Mouse (Mus musculus) central nervous system, embryonic 11.5 days (tissue): ENCODE measurements around the gene Gm10203. TPM values are rescaled to one million over a fixed set of nuclear protein-coding genes. Genes with fewer than 3 reads are reported as not detected.

Source experiments
- polyA plus RNA-seq: library from polyadenylated mRNA; depleted of rRNA; stranded (reverse); fragments of >200 nt; gene quantifications from 2 replicates; pipeline ENCODE4 v1.2.3, GENCODE M21; 2012; rRNA removed

Gm10203 gene
- not detected in 2 replicates for polyA plus RNA-seq

GRCm38 (mm10) chr6:149129870-149130269 lies at the start of gene Gm10203:
TSS of gene Gm10203 (plus strand) at chr6:149130170.

GRCm38 (mm10) chr6:149101076-149101942 lies 28.7 kb upstream of the Gm10203 start, which contains the start of gene Dennd5b:
TSS of gene Dennd5b (minus strand) at chr6:149101680.

GRCm38 (mm10) chr6:149139471-149139870 lies 9.5 kb downstream of the Gm10203 start, which contains the start of gene Etfbkmt:
TSS of gene Etfbkmt (plus strand) at chr6:149139849.

Other genes with a start within 250 kb of the Gm10203 start
- 24.5 and 33.1 TPM in 2 replicates for gene Caprin2, start 233.9 kb upstream of the Gm10203 start, polyA plus RNA-seq
- 126 and 195 TPM in 2 replicates for gene Sinhcaf, start 183.7 kb upstream of the Gm10203 start, polyA plus RNA-seq
- 9.3 and 10.8 TPM in 2 replicates for gene Dennd5b, start 28.5 kb upstream of the Gm10203 start, polyA plus RNA-seq
- gene Etfbkmt, start 9.7 kb downstream of the Gm10203 start, polyA plus RNA-seq, result 10.7 and 12.9 TPM in 2 replicates
- gene Amn1, start 58.5 kb downstream of the Gm10203 start, polyA plus RNA-seq, result 20.5 and 39.4 TPM in 2 replicates
- gene Resf1, start 179.2 kb downstream of the Gm10203 start, polyA plus RNA-seq, result 16.4 and 16.9 TPM in 2 replicates